16 mouse cellular contexts compared by ENCODE assay signal in genomic region chr2:137954830-137955229, GRCm38 (mm10).
DNase-seq lines count a peak whose midpoint lies in the region.
"Had no signal": no experiment of that assay in that cellular context is flagged by ENCODE, and none has a peak within 500 bp of the region (broad histone marks: within the 10 kb centered on the region; RNA-seq: fewer than 3 reads in every experiment).

No protein-coding gene starts in this region.

- DNase-seq in left cerebral cortex, adult 11 months (ENCODE audit: low spot score), result peak; percentile 21
- no peak for DNase-seq in left cerebral cortex, postnatal 4 days
- DNase-seq in right cerebral cortex, adult 2 months (ENCODE audit: low spot score in 2 of 2), result peak; percentile 11 to 21
- no peak for DNase-seq in right cerebral cortex, postnatal 14 days
- peak; percentile 21 to 60 for DNase-seq in left cerebral cortex, postnatal 14 days (ENCODE audit: low spot score in 2 of 2)
- peak; percentile 67 for DNase-seq in telencephalon, adult 2 months (ENCODE audit: low read depth, low spot score)
- no peak for DNase-seq in spleen, postnatal 14 days (ENCODE audit: low spot score in 2 of 2)
- DNase-seq: adrenal gland, adult 2 months; adrenal gland, postnatal 36 days; cerebellum, adult 11 months; cerebellum, adult 8-10 months; cerebellum, postnatal 14 days; embryo, embryonic 11 days; gastrocnemius, postnatal 36 days; heart, adult 11 months; heart, postnatal 36 days had no signal

- intact Hi-C loops in left cerebral cortex, postnatal 4 days (cut with DNase I), result no loop called here
- intact Hi-C loops in left cerebral cortex, postnatal 14 days (cut with DNase I), result no loop called here

Comparison
In these comparisons a context has a peak if more than half of its experiments do, and no peak if none do; other contexts are left out.
1. DNase-seq: peak in left cerebral cortex, adult 11 months (single experiment), right cerebral cortex, adult 2 months (2 of 2), left cerebral cortex, postnatal 14 days (2 of 2) and telencephalon, adult 2 months (single experiment); none in left cerebral cortex, postnatal 4 days (single experiment), right cerebral cortex, postnatal 14 days (single experiment) and spleen, postnatal 14 days (0 of 2).